Mouse (Mus musculus) testis, adult 2 months (tissue): Measurements from ENCODE around the gene Slc25a3.

Experiments used
- CTCF ChIP-seq: fragments of 200-500 bp; IDR thresholded peaks from 2 replicates; pipeline ENCODE4 v1.5.1; 2012; ENCODE audit warnings: low read depth, mild to moderate bottlenecking, inconsistent platforms, low read length, moderate library complexity; ENCODE audit not compliant: control insufficient read depth, insufficient read depth, insufficient replicate concordance
- POLR2A ChIP-seq: fragments of 200-500 bp; IDR thresholded peaks from 2 replicates; pipeline ENCODE4 v1.6.1; 2012; ENCODE audit warnings: low read depth, mild to moderate bottlenecking, inconsistent platforms, low read length, moderate library complexity; ENCODE audit not compliant: control insufficient read depth

GRCm38 (mm10) chr10:91116958-91117357 is 6.9 kb downstream of the Slc25a3 start:
- TF ChIP-seq CTCF: no peak
- no peak for TF ChIP-seq POLR2A
